ENCODE assay signal across 30 mouse cellular contexts in genomic region chr13:89709497-89710201, GRCm38 (mm10). TPM values are rescaled to one million over a fixed set of nuclear protein-coding genes. Genes with fewer than 3 reads are reported as not detected.
DNase-seq lines count a peak whose midpoint lies in the region; ATAC-seq and TF ChIP-seq lines count a peak whose summit lies in the region.
"Had no signal": no experiment of that assay in that cellular context is flagged by ENCODE, and none has a peak within 500 bp of the region (broad histone marks: within the 10 kb centered on the region; RNA-seq: fewer than 3 reads in every experiment).

No protein-coding gene starts in this region.

- peak; percentile 9 for DNase-seq in adrenal gland, adult 2 months
- DNase-seq in adrenal gland, adult 8-10 months, result no peak
- no peak for DNase-seq in liver, embryonic 11.5 days (ENCODE audit: low spot score)
- DNase-seq in stomach, postnatal 0 days (ENCODE audit: low spot score), result no peak
- no peak for DNase-seq in ovary, postnatal 36 days (ENCODE audit: low spot score)
- DNase-seq in layer of hippocampus, adult 18-20 months (ENCODE audit: low spot score in 2 of 2), result no peak
- DNase-seq: adrenal gland, postnatal 14 days; cerebellum, adult 11 months; cerebellum, adult 9-10 months; cerebellum, postnatal 36 days; gastrocnemius, postnatal 25 days; heart, adult 11 months; kidney, adult 2 months; kidney, postnatal 36 days; layer of hippocampus, postnatal 36 days; left cerebral cortex, postnatal 4 days; lung, postnatal 4 days had no signal

- peak; percentile 57 for ATAC-seq in liver, embryonic 11.5 days (replicated peaks; ENCODE audit: low FRiP score)
- ATAC-seq in liver, embryonic 16.5 days (ENCODE audit: low read depth), result peak; percentile 88
- peak; percentile 78 for ATAC-seq in stomach, postnatal 0 days (ENCODE audit: low FRiP score, low TSS enrichment)
- ATAC-seq: forebrain, embryonic 14.5 days; hindbrain, postnatal 0 days; lung, postnatal 0 days had no signal

- H3K9me3 ChIP-seq in liver, embryonic 11.5 days (ENCODE audit: control insufficient read depth, low read length), result no peaks in the 10 kb centered on the region
- H3K9me3 ChIP-seq in liver, embryonic 16.5 days (replicated peaks; ENCODE audit: control insufficient read depth, low read length), result no peaks in the 10 kb centered on the region
- H3K9me3 ChIP-seq in stomach, postnatal 0 days (ENCODE audit: control insufficient read depth, low read length), result no peaks in the 10 kb centered on the region
- H3K9me3 ChIP-seq: embryonic facial prominence, embryonic 12.5 days; heart, embryonic 10.5 days; heart, embryonic 15.5 days; hindbrain, embryonic 12.5 days; megakaryocyte, embryonic 14.5 days; midbrain, embryonic 12.5 days; neural tube, embryonic 12.5 days had no signal

- no peak for TF ChIP-seq EP300 in stomach, postnatal 0 days (optimal IDR thresholded peaks at IDR 0.05)

- no peaks in the 10 kb centered on the region for H3K27me3 ChIP-seq in liver, embryonic 11.5 days (replicated peaks; ENCODE audit: control insufficient read depth, insufficient read depth, low read length)
- H3K27me3 ChIP-seq in liver, embryonic 16.5 days (ENCODE audit: control insufficient read depth, insufficient read depth, low read depth, low read length), result no peaks in the 10 kb centered on the region
- H3K27me3 ChIP-seq in stomach, postnatal 0 days (ENCODE audit: control insufficient read depth, insufficient read depth, low read length), result no peaks in the 10 kb centered on the region
- H3K27me3 ChIP-seq: CH12.LX; embryonic facial prominence, embryonic 12.5 days; heart, embryonic 15.5 days; hindbrain, embryonic 12.5 days; megakaryocyte, embryonic 14.5 days; midbrain, embryonic 12.5 days; neural tube, embryonic 12.5 days had no signal

- H3K4me3 ChIP-seq in liver, embryonic 11.5 days (ENCODE audit: low read depth, low read length), result no peak overlapping the region
- no peak overlapping the region for H3K4me3 ChIP-seq in liver, embryonic 16.5 days (ENCODE audit: low read depth, low read length)
- no peak overlapping the region for H3K4me3 ChIP-seq in stomach, postnatal 0 days (ENCODE audit: low read depth, low read length)
- H3K4me3 ChIP-seq: embryonic facial prominence, embryonic 12.5 days; heart, embryonic 10.5 days; heart, embryonic 15.5 days; hindbrain, embryonic 12.5 days; megakaryocyte, embryonic 14.5 days; midbrain, embryonic 12.5 days; myocyte; neural tube, embryonic 12.5 days had no signal

- H3K9ac ChIP-seq in liver, embryonic 11.5 days (ENCODE audit: low read depth, low read length), result no peak overlapping the region
- no peak overlapping the region for H3K9ac ChIP-seq in liver, embryonic 16.5 days (ENCODE audit: low read depth, low read length)
- H3K9ac ChIP-seq in stomach, postnatal 0 days (ENCODE audit: low read length), result no peak overlapping the region
- H3K9ac ChIP-seq: embryonic facial prominence, embryonic 12.5 days; heart, embryonic 15.5 days; hindbrain, embryonic 12.5 days; midbrain, embryonic 12.5 days; neural tube, embryonic 12.5 days had no signal

- no peak for TF ChIP-seq CTCF in stomach, postnatal 0 days (IDR thresholded peaks at IDR 0.05; ENCODE audit: low read depth)

- H3K27ac ChIP-seq in liver, embryonic 11.5 days (ENCODE audit: low read depth, low read length), result no peak overlapping the region
- no peak overlapping the region for H3K27ac ChIP-seq in liver, embryonic 16.5 days (ENCODE audit: low read length)
- no peak overlapping the region for H3K27ac ChIP-seq in stomach, postnatal 0 days (replicated peaks)
- H3K27ac ChIP-seq: heart, embryonic 10.5 days; heart, embryonic 15.5 days; hindbrain, embryonic 12.5 days; hindbrain, postnatal 0 days; midbrain, embryonic 12.5 days; neural tube, embryonic 12.5 days had no signal

- H3K36me3 ChIP-seq in liver, embryonic 11.5 days (ENCODE audit: control insufficient read depth, insufficient read depth, low read length), result no peaks in the 10 kb centered on the region; the same call in 1 of the 2 replicates
- no peaks in the 10 kb centered on the region for H3K36me3 ChIP-seq in liver, embryonic 16.5 days (ENCODE audit: control insufficient read depth, insufficient read depth)
- H3K36me3 ChIP-seq in stomach, postnatal 0 days (ENCODE audit: control insufficient read depth, insufficient read depth, low read length), result 0 out of 2 replicates have a peak, but pooled peaks cover 2% of the 10 kb centered on the region

- no peaks in the 10 kb centered on the region for H3K4me1 ChIP-seq in liver, embryonic 11.5 days (replicated peaks; ENCODE audit: control insufficient read depth, insufficient read depth, low read length)
- no peaks in the 10 kb centered on the region for H3K4me1 ChIP-seq in liver, embryonic 16.5 days (ENCODE audit: control insufficient read depth, low read depth, low read length)
- no peaks in the 10 kb centered on the region for H3K4me1 ChIP-seq in stomach, postnatal 0 days (replicated peaks; ENCODE audit: control insufficient read depth, insufficient read depth)
- H3K4me1 ChIP-seq: embryonic facial prominence, embryonic 12.5 days; heart, embryonic 10.5 days; hindbrain, embryonic 12.5 days; megakaryocyte, embryonic 14.5 days; midbrain, embryonic 12.5 days; neural tube, embryonic 12.5 days had no signal

- no peak overlapping the region for H3K4me2 ChIP-seq in liver, embryonic 11.5 days
- no peak overlapping the region for H3K4me2 ChIP-seq in liver, embryonic 16.5 days (ENCODE audit: low read depth, low read length)
- H3K4me2 ChIP-seq in stomach, postnatal 0 days (replicated peaks; ENCODE audit: low read depth), result no peak overlapping the region
- H3K4me2 ChIP-seq: embryonic facial prominence, embryonic 12.5 days; heart, embryonic 15.5 days; hindbrain, embryonic 12.5 days; midbrain, embryonic 12.5 days; neural tube, embryonic 12.5 days had no signal

- 57% methylated on average over 4 of the region's 4 CpGs for WGBS in liver, embryonic 11.5 days
- 48% methylated on average over 4 of the region's 4 CpGs for WGBS in liver, embryonic 16.5 days (ENCODE audit: insufficient replicate concordance)
- 42% methylated on average over 4 of the region's 4 CpGs for WGBS in stomach, postnatal 0 days

RNA-seq across cellular contexts. Expression of gene Vcan, which starts 32.7 kb away (rescaled TPM):
- total RNA-seq in adrenal gland, adult 2 months (2021), result 1 to 10 TPM; 2.7 to 3.2 TPM
- 0.88 and 1.4 TPM in 2 replicates for polyA plus RNA-seq in adrenal gland, adult 2 months (2012; rRNA removed)
- 1 to 10 TPM; 2.1 to 2.2 (median 2.1) TPM for total RNA-seq in adrenal gland, adult 8-10 months (2022)
- 13.9 and 18.2 TPM in 2 replicates for polyA plus RNA-seq in liver, embryonic 11.5 days (2014; fragmentation: Nextera tagmentation; extraction: Ambion mirVana)
- polyA plus RNA-seq in liver, embryonic 16.5 days (2015; fragmentation: Nextera tagmentation; extraction: Ambion mirVana), result 1.1 and 1.2 TPM in 2 replicates
- polyA plus RNA-seq in stomach, postnatal 0 days (2015; fragmentation: Nextera tagmentation; extraction: Ambion mirVana), result 7.6 and 10.0 TPM in 2 replicates
- total RNA-seq in layer of hippocampus, adult 18-20 months (2021), result 10 to 100 TPM; 14.2 to 14.9 TPM
